Mouse (Mus musculus) lung, postnatal 0 days (tissue): ENCODE measurements around the gene Rimbp3. TPM values are rescaled to one million over a fixed set of nuclear protein-coding genes. Genes with fewer than 3 reads are reported as not detected.
"Not testable (repeated sequence)": the region's sequence is repeated elsewhere in the genome, so short reads cannot be mapped to it uniquely, and the experiment has no call there.

Experiments
- ATAC-seq: fragments of 200-750 bp; cut with Nextera tagmentation; 2 replicates; pipeline ENCODE4 v1.8.0; 2017; ENCODE audit warnings: moderate library complexity
- DNase-seq: peaks from one replicate; pipeline ENCODE4 v3.0.0-alpha.2; 2016; ENCODE audit warnings: low spot score
- H3K27ac ChIP-seq: fragments of 300-500 bp; sonication (generic); 2 replicates; pipeline ENCODE4 v1.5.1; 2014; ENCODE audit warnings: antibody characterized with exemption, mild to moderate bottlenecking, low read length, mixed read lengths
- H3K27me3 ChIP-seq: fragments of 300-500 bp; sonication (generic); replicated peaks from 2 replicates; pipeline ENCODE4 v1.6.1; 2014; ENCODE audit warnings: low read length, mixed read lengths; ENCODE audit not compliant: insufficient read depth
- H3K36me3 ChIP-seq: fragments of 300-500 bp; sonication (generic); 2 replicates; pipeline ENCODE4 v1.6.1; 2014; ENCODE audit warnings: low read length, mixed read lengths; ENCODE audit not compliant: insufficient read depth
- H3K4me1 ChIP-seq: fragments of 300-500 bp; sonication (generic); 2 replicates; pipeline ENCODE4 v1.6.1; 2014; ENCODE audit warnings: antibody characterized with exemption, low read depth, low read length, mixed read lengths; ENCODE audit not compliant: insufficient read depth
- H3K4me2 ChIP-seq: fragments of 300-500 bp; sonication (generic); replicated peaks from 2 replicates; pipeline ENCODE4 v1.6.1; 2014; ENCODE audit warnings: low read depth, mild to moderate bottlenecking, low read length, moderate library complexity, mixed read lengths
- H3K4me3 ChIP-seq: fragments of 300-500 bp; sonication (generic); 2 replicates; pipeline ENCODE4 v1.5.1; 2014; ENCODE audit warnings: low read depth, low read length
- H3K9ac ChIP-seq: fragments of 300-500 bp; sonication (generic); replicated peaks from 2 replicates; pipeline ENCODE4 v1.6.1; 2014; ENCODE audit warnings: low read depth, mild to moderate bottlenecking
- H3K9me3 ChIP-seq: fragments of 300-500 bp; sonication (generic); 2 replicates; pipeline ENCODE4 v1.6.1; 2016; ENCODE audit warnings: low read length, mixed read lengths
- CTCF ChIP-seq: IDR thresholded peaks from 2 replicates; pipeline ENCODE4 v1.5.1; 2016; ENCODE audit warnings: antibody characterized with exemption, mild to moderate bottlenecking
- EP300 ChIP-seq: IDR thresholded peaks from 2 replicates; pipeline ENCODE4 v1.6.1; 2016; ENCODE audit warnings: antibody characterized with exemption, mild to moderate bottlenecking, control low read depth
- WGBS: fragments of 180-500 bp; shearing (Covaris S2); extraction: QIAGEN DNeasy Blood & Tissue Kit; methylation state at CpG from one replicate; pipeline ENCODE4 v1.1.7; 2014; 5-methylcytosine and 5-hydroxymethylcytosine counted together
- polyA plus RNA-seq: library from polyadenylated mRNA; unstranded; fragments of >200 nt; fragmentation: Nextera tagmentation; extraction: Ambion mirVana; gene quantifications from 2 replicates; pipeline ENCODE4 v1.2.1, GENCODE M21; 2015

Gene Rimbp3
- 0.07 TPM in 1 of 2 replicates, not detected in the other for polyA plus RNA-seq

- DNase-seq = peak; percentile 88
- H3K9ac ChIP-seq = 0 out of 2 replicates have a peak within 1 kb of the TSS, but pooled peaks have one; percentile 32
- H3K36me3 ChIP-seq = no peaks in the 10 kb centered on the region
- no peaks in the 10 kb centered on the region for H3K9me3 ChIP-seq
- TF ChIP-seq CTCF (peak; percentile 91), EP300 (no peak)
- peaks cover 16% of the 10 kb centered on the region; the same call in 1 of the 2 replicates for H3K27me3 ChIP-seq
- peak; percentile 79 for ATAC-seq
- H3K4me3 ChIP-seq = peak within 1 kb of the TSS; percentile 56
- no peak within 1 kb of the TSS for H3K27ac ChIP-seq
- H3K4me2 ChIP-seq = peak within 1 kb of the TSS; percentile 100
- 1% methylated on average over 78 of the region's 85 CpGs for WGBS
- peaks cover 7% of the 10 kb centered on the region; the same call in 1 of the 2 replicates for H3K4me1 ChIP-seq
These were observed at the start of gene Rimbp3 for GRCm38 (mm10) chr16:17208389-17209361. Gene Rimbp3, plus strand, starts transcription at chr16:17208603.

DNA sequence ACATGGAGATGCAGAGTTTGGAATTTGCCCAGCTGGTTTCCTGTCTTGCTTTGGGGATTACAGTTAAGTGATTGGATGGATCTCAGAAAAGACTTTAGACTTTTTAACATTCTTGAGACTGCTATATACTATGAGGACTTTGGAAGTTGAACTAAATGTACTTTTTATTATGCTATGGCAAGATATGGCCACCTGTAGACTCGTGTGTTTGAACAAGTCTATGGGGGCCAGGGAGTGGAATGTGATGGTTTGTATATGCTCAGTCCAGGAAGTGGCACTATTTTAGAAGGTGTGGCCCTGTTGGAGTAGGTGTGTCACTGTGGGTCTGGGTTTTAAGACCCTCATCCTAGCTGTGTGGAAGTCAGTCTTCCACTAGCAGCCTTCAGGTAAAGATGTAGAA, 42.9 kb upstream of the Rimbp3 start:
- not testable (repeated sequence) for H3K27ac ChIP-seq, H3K4me3 ChIP-seq, H3K9ac ChIP-seq, H3K4me2 ChIP-seq, H3K9me3 ChIP-seq, ATAC-seq, H3K27me3 ChIP-seq, H3K4me1 ChIP-seq, DNase-seq
- 67% methylated on average over 1 of the region's 1 CpGs for WGBS
- peaks cover 13% of the 10 kb centered on the region; the same call in 1 of the 2 replicates for H3K36me3 ChIP-seq

- no peak for ATAC-seq
- H3K9ac ChIP-seq = no peak overlapping the region
- no peak for TF ChIP-seq CTCF
- no peak for TF ChIP-seq EP300
- H3K4me3 ChIP-seq = no peak overlapping the region
- no peak overlapping the region for H3K27ac ChIP-seq
- no peaks in the 10 kb centered on the region for H3K4me1 ChIP-seq
- no peaks in the 10 kb centered on the region for H3K27me3 ChIP-seq
- peaks cover 15% of the 10 kb centered on the region for H3K36me3 ChIP-seq
- H3K4me2 ChIP-seq = no peak overlapping the region
- no peaks in the 10 kb centered on the region for H3K9me3 ChIP-seq
- no peak for DNase-seq
These were observed 41.2 kb upstream of the Rimbp3 start for GRCm38 (mm10) chr16:17167179-17167578.

DNA sequence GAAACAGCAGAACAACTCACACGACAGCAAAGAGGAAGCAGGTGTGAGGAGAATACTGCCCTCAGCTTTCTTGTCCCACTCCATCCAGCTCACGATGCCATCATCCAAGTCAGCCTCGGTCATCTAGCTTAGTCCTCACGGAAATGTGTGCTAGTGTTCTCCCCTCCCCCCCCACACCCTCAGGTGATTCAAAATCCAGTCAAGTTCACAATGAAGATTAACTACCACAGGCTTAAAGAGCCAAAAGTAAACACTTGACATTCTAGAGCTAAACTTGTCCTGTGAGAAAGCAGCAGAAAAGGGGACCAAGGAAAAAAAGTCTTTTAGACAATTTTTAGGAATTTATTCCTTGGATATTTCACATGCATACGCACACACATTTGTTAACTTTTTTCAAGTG, 40.4 kb upstream of the Rimbp3 start:
- ATAC-seq (peak; percentile 88), DNase-seq (peak; percentile 80)
- no peak overlapping the region for H3K4me3 ChIP-seq
- H3K4me2 ChIP-seq = no peak overlapping the region
- peaks cover 24% of the 10 kb centered on the region for H3K36me3 ChIP-seq
- H3K27me3 ChIP-seq = no peaks in the 10 kb centered on the region
- WGBS = 49% methylated on average over 5 of the region's 5 CpGs
- H3K9ac ChIP-seq = no peak overlapping the region
- TF ChIP-seq EP300 = peak; percentile 61
- TF ChIP-seq CTCF = no peak
- H3K4me1 ChIP-seq = no peaks in the 10 kb centered on the region
- H3K9me3 ChIP-seq = no peaks in the 10 kb centered on the region
- no peak overlapping the region for H3K27ac ChIP-seq

- TF ChIP-seq EP300 (no peak), CTCF (no peak)
- no peaks in the 10 kb centered on the region for H3K27me3 ChIP-seq
- no peak overlapping the region for H3K4me3 ChIP-seq
- DNase-seq = no peak
- H3K4me2 ChIP-seq = no peak overlapping the region
- WGBS = 89% methylated on average over 2 of the region's 2 CpGs
- H3K9ac ChIP-seq = no peak overlapping the region
- no peak overlapping the region for H3K27ac ChIP-seq
- no peaks in the 10 kb centered on the region for H3K9me3 ChIP-seq
- ATAC-seq = no peak
- no peaks in the 10 kb centered on the region for H3K4me1 ChIP-seq
- peaks cover 16% of the 10 kb centered on the region for H3K36me3 ChIP-seq
These were observed 32.6 kb upstream of the Rimbp3 start for GRCm38 (mm10) chr16:17175765-17176164.

- no peak overlapping the region for H3K9ac ChIP-seq
- H3K36me3 ChIP-seq = peaks cover 9% of the 10 kb centered on the region; the same call in 1 of the 2 replicates
- TF ChIP-seq CTCF (no peak), EP300 (no peak)
- ATAC-seq (no peak), DNase-seq (no peak)
- no peak overlapping the region for H3K4me2 ChIP-seq
- no peaks in the 10 kb centered on the region; the same call in 1 of the 2 replicates for H3K4me1 ChIP-seq
- 92% methylated on average over 1 of the region's 1 CpGs for WGBS
- no peaks in the 10 kb centered on the region for H3K27me3 ChIP-seq
- no peaks in the 10 kb centered on the region for H3K9me3 ChIP-seq
- no peak overlapping the region for H3K27ac ChIP-seq
- H3K4me3 ChIP-seq = no peak overlapping the region
These were observed 30.7 kb upstream of the Rimbp3 start for GRCm38 (mm10) chr16:17177623-17178170.
